Mouse (Mus musculus): ENCODE data around the gene 2310039H08Rik.
A peak's percentile ranks its signal among the peaks of the same experiment; 100 is the strongest.

GRCm38 (mm10) chr17:46751794-46752556, 20.5 kb upstream of the 2310039H08Rik start, which contains the start of gene Cnpy3:
- TF ChIP-seq POLR2A (IDR thresholded peaks at IDR 0.05; ENCODE audit: insufficient read depth, low read depth, low read length) (peak; percentile 61), CTCF (IDR thresholded peaks at IDR 0.05) (no peak)

All from heart, adult 2 months (tissue).